Mouse (Mus musculus) A20 (cell line): ENCODE measurements around the gene Lect2.

Source experiments
- DNase-seq: peaks from one replicate; pipeline ENCODE4 v3.0.0-alpha.2; 2011; ENCODE audit warnings: low read depth, low spot score

Lect2 gene

DNA sequence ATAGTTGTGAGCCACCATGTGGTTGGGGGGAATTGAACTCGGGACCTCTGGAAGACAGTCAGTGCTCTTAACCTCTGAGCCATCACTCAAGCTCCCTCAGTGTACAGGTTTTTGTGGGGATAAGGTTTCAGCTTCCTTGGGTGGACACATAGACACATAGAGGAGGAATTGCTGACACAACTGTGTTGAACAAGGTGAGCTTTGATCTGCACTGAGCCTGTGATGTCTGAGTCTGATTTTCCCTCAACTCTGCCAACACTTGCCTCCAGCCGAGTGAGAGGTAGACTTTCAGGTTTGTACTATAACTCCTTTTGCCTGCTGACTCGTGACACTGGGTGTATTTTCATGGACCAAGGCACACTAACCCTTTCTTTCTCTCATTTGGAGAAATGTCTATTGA is 8.4 kb upstream of the Lect2 start:
- no peak for DNase-seq

DNA sequence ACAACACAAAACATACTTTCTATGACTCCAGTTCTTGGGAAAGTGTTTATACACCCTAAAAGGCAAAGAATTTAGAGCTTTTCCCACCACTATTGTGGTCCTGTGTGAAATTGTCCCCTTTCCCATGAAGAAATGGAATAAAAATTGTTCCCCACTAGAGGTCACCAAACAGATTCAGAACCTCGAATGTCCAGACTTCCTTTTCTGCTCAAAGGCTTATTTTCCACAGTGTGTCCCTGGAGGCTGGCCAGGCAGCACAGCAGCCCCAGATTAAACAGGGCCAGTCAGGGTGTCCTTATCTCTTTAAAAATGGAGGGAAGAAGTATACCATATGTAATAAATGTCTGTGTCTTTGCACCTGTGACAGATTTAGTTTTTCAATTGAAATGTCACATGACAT is 7.7 kb upstream of the Lect2 start:
- DNase-seq = no peak

DNA sequence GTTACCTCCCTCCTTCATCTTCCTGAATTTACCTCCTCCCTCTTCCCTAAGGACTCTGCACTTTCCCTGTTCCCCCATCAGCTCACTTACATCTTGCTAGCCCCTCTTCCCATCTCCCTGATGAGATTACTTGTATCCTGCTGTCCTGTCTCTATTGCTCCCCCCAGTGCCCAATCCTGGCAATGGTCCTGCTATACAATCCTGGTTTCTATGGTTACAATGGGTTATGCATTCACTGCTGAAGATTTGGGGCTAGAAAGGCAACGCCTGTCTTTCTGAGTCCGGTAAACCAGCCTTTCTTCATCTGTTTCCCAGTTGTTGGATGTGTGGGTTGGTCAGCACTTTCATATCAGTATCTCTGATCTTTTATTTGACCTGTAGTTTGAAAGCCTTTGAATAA is 6.1 kb upstream of the Lect2 start:
- DNase-seq = peak; percentile 31

DNA sequence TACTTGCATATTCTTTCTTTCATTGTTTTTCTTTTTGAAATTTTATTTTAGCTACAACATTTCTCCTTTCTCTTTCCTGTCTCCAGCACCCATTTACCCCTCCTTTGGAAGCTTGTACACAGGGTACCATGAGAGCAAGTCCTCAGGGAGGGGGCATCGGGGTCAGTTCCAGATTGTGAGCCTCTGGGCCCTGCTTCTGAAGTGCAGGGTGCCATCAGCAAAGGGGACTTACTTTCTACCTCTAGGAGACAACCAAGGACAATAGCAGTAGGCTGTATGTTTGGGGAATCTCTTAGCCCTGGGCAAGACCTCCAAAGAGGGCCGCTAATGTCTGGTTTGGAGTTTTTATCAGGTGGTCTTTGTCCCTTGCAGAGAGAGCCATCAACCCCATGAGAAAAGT is 5.6 kb upstream of the Lect2 start:
- no peak for DNase-seq

DNA sequence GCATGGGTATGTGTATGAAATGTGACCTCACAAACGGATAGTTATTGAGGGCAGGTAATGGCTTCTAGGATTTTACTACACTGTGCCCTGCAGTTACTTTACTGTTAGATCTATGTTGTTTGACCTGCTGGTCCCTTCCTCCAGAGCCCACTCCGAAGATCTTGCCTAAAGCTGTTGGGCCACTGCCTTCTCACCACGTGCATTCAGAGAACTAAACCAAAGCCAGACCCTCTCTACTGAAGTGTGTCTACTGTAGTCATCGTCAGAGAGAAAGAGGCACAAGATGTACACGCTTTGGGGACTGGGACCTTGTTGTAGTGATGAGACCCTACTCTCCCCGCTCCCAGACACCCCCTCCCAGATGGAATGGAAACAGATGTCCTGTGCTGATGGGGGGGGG is 3.4 kb upstream of the Lect2 start:
- DNase-seq = no peak

DNA sequence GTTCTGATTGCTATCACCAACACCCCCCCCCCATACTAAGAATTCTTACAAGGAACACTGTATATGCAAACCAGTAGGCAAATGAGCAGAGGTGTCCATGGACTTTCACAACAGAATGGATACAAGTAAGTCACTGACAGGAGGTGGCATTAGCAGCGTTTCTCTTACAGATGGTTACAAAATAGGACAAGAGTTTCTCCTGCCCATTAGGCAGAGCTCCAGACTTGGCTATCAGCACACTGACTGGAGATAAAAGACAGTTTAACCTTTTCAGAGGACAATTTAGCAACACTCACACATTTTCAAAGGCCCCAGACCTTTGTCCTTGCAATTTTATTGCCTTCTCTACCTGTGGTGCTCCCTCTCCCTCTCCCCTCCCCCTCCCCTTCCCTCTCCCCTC is 2.3 kb upstream of the Lect2 start:
- no peak for DNase-seq

DNA sequence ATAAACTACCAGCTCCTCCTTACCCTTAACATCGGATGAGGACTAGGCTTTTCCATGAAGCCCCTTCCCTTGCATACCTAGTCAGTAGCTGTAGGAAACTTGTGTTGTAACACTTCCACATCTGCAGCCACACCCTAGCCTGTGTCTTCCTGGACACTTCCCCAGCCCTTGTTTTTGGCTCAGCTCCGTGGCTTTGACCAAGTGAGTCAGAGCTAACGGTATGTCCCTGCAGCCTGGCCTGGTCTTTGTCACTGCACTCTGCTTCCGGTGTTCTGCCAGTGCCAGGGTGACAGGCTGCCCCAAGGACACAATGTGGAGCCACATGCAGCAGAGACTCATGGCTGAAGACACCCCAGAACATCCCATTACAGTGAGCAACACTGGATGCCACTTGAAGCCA is 1.1 kb upstream of the Lect2 start:
- no peak for DNase-seq

DNA sequence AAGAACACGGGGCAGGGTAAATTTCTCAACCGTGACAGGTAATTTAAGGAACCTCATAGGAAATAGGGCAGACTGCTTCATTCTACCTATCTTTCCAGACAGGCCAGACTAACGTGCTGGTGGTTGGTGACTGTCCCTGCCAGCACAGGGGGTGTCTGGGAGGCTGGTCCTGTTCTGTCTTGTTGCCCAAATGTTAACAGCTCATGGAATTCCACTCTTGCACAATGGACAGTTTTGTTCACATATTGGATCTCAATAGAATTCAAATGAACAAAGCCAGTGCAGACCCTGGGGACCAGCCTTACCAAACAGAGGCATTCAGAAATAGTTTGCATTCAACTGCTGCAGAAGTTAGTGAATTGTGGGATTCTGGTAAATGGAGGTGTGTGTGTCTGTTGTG is 3.3 kb downstream of the Lect2 start:
- no peak for DNase-seq

DNA sequence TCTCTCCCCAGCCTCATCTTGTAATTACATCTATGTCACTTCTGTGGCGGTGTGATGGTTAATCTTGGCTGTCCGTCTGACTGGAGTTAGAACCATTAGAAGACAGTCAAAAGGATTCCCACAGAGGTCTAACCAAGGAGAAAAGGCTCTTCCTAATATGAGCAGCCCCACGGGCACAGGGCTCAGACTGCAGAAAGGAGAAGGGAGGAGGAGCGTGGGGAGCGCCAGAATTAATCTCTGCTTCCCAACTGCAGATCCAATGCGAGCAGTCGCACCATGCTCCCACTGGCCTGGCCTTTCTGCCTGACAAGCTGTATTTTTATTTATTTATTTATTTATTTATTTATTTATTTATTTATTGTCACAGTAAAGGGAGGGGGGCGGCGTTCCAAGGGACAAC is 4.5 kb downstream of the Lect2 start:
- DNase-seq = no peak

DNA sequence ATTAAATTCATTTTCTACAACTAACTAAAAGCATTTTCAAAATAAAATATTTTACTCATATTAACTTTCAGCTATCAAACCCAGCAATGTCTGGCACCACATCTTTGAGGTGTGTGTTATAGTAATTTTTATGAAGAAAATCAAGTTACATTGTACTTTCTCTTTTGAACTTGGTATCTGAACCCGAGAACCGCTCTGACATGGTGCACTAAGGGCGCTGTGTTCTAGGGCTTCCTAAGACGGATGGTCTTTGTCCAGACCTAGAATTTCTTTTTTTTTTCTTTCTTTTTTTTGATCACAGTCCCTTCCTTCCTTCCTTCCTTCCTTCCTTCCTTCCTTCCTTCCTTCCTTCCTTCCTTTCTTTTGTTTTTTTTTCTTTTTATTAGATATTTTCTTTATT is 8.5 kb downstream of the Lect2 start:
- DNase-seq = peak; percentile 54

DNA sequence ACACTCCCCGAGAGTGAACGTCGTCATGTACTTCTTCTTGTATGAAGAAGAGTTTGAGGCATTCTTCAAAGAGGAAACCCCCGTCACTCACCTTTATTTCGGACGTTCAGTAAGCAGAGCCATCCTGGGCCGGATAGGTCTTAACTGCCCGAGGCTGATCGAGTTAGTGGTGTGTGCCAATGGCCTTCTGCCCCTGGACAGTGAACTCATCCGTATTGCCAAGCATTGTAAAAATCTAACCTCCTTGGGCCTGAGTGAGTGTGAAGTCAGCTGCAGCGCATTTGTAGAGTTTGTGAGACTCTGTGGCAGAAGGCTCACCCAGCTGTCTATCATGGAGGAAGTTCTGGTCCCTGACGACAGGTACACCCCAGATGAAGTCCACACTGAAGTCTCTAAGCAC is 11.3 kb downstream of the Lect2 start:
- DNase-seq = no peak

DNA sequence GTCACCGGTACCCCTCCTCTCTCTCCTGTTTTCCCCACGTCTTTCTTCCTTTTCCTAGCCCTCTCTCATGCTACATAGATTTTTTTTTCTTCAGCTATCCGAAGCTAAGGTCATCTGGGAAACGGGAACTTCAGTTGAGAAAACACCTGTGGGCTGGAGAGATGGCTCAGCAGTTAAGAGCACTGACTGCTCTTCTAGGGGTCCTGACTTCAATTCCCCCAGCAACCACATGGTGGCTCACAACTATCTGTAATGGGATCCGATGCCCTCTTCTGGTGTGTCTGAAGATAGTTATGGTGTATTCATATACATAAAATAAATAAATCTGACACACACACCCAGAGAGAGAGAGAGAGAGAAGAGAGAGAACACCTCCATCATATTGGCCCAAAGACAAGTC is 12.7 kb downstream of the Lect2 start:
- peak; percentile 9 for DNase-seq

DNA sequence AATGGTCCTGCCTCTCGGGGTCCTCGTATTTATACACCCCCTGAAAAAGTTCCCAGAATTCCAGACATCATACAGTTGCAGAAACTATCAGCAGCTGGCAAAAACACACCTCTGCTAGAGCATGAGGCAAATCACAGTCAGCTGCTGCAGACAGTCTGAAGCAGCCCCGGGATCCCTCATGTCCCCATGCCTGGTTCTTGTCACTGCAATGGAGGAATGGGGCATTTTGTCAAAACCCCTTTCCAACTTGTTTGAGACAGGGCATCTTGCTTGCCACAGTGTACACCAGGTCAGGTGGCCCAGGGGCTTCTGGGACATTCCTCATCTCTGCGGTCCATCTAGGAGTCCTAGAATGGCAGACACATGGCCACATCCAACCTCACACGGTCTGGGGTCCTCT is 13.4 kb downstream of the Lect2 start:
- no peak for DNase-seq

DNA sequence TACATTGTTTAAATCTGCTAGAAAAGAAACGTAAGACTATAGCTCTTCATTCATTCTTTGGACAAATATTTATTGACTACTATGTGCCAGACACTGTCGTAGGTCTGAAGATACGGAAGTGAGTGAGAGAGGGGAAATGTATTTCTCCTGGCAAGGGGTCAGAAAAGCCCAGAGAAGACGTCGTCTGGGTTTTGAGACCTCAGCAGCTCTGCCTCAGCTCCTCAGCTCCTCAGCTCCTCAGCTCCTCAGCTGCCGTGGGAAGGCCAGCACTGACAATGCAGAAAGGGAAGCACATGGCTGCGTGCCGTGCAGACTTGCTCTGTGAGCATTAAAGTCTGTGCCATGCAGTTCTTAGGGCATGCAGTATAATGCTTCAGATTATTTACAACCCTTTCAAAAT is 18.6 kb downstream of the Lect2 start:
- DNase-seq = no peak

DNA sequence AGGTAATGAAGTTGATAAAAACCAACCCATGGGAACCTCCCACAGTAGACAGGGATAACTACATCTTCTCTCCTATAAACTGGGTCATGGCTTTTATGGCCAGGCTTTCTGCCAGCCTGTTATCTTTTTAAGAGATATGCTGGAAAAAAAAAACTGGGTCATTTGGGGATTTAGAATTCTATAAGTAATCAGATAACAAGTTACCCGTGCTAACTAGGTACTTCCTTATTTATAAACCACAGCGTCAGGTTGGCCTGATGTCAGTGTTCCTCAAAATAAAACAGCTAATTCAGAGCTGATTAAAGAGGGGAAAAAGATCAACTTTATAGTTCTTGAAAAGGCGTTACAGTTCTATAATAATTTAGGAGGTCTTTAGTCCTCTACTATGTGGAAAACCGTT is 19.3 kb downstream of the Lect2 start:
- DNase-seq = no peak

DNA sequence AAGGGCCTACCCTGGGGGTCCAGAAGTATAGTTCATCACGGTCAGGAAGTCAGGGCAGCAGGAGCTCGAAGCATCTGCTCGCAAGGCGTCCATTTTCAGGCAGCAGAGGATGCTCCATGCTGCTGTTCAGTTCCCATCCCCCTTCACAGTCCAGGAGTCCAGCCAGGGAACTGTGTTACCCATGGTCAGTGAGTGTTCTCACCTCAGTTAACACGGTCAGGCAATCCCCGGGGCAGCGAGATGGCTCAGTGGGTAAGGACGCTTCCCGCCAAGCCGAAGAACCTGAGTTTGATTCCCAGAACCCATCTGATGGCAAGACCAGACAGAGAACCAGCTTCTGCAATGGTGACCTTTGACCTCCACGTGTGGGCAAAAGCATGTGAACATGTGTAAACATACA is 20.0 kb downstream of the Lect2 start:
- DNase-seq = no peak

DNA sequence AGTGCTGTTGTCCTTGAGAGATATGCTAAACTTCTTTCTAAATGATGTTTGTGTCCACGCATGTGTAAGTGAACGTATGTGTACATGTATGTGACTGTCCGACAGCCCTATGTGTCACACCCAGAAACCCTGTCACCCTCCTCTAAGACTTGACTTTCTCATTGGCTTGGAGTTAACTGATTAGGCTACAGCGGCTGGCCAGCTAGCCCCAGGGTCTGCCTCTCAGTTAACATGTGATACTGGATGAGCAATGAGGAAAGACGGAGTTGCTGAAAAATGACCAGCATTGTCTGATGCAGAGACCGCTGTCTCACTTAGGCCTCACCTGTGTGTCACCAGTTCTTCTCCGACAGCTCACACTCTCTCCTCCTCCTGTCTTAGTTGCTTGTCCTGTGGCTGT is 20.5 kb downstream of the Lect2 start:
- no peak for DNase-seq

DNA sequence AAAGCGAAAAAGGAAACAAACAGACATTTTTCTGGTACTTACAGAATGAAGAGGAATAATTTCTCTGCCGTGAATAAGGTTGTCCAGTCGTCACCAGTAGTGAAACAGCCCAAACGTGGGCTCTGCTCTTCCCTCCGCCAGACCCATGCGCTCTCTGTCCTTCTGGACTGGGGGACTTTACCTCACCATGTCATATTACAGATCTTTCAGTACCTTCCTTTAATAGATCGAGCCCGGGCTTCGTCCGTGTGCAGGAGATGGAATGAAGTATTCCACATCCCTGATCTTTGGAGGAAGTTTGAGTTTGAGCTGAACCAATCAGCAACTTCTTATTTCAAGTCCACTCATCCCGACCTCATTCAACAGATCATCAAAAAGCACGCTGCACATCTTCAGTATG is 21.4 kb downstream of the Lect2 start:
- DNase-seq = no peak

DNA sequence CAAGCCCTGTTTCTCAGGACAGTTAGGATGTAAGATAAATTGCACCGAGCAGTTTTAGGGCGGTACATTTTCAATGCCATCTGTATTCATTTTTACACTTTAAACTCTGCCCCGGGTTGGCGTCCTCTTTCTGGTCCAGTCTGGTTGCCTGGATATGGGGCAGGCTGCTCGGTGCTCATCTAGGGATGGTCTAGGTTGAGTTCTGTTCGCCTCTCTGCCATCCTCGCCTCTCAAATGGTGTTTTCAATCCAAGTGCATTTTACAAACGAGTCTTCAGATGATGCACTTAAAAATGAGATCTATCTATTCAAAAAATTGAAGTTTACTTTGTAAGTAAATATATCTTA is 25.5 kb downstream of the Lect2 start:
- DNase-seq = no peak

DNA sequence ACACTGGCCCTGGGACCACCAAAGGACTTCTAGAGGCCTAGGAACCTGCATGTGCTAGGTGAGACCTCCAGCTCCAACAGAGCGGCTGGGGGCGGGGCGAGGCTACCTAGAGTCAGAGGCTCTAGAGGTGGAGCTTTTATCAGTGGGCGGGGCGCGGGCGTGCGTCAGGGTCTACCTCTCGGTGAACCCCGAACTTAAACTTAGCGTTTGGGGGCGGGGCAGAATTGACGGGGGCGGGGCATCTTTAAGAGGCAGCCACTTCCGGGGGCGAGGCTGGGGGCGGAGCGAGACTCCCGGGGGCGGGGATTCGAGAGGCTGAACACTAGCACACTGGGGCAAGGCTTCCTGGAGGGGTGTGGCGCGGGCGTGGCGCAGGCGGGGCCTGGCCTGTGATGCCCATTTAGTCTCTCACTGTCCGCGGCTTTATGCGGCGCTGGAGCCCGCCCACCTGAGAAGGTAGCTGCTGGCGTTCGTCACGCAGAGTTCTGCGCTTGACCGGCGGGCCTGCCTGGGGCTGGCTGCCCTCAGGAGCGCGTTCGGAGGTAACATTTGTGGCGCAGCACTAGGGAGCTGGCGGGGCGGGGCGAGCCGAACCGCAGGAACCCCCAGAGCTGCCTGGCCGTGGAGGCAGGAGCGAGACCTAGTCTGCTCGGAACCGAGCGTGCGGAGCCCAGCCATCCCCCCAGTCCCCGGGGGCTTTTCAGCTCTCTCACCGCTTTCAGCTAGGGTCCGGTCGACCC is 26.1 kb downstream of the Lect2 start, which contains the start of gene Fbxl21:
Gene Fbxl21, plus strand, starts transcription at position 392 of the 740 bp plus-strand sequence.
- peak; percentile 94 for DNase-seq

DNA sequence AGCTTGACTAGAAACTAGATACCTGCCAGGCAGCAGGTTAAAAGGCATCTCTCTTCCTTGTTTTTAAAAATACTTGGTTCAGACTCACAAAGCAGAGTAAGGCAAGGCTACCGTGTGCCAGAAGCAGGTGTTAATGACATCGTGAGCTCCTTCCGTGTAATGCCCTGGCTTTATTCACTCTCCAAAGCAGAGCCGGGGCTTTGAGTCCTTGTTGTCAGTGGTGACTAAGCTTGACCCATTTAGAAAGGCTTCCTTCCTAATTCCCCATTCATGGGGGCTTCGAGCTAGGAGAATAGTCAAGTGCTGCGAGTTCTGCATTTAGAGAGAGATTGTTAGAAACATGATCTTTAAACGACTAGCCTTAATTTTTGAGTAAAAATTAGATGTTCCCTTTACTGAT is 31.5 kb downstream of the Lect2 start:
- no peak for DNase-seq

DNA sequence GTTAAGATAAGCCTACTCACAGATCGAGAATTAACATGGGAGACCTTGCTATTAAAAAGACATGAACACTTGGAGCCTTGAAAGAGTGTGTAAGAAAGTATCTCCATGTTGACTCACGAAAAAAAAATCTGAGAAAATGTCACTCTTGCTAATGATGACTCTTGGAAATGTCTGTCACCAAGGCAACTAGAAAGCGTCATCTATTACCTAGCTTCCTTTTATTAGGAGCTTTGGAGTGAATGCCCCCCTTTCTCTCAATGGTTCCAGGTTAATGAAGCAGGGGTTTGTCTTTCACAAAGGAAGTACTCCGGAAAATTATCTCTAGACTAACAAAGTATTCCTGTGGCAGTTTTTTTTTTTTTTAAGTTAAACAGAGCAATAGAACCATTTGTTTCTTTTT is 32.0 kb downstream of the Lect2 start:
- DNase-seq = no peak

DNA sequence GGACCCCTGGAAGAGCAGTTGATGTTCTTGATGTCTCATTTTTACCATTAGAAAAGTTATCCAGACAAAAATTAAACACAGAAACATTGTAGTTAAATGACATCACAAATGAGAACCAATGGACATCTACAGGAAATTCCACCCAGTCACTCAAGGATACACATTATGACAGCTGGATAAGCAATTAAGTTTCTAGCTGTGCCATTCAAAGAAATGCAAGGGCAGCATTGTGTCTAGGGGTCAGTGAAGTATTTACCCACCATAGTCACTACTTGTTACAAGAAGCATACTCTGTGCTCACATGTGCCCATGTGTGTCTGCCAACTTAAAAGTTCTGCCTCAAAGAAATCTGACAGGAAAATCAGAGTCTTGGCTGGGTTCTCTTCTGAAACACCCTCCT is 34.7 kb downstream of the Lect2 start:
- DNase-seq = no peak

DNA sequence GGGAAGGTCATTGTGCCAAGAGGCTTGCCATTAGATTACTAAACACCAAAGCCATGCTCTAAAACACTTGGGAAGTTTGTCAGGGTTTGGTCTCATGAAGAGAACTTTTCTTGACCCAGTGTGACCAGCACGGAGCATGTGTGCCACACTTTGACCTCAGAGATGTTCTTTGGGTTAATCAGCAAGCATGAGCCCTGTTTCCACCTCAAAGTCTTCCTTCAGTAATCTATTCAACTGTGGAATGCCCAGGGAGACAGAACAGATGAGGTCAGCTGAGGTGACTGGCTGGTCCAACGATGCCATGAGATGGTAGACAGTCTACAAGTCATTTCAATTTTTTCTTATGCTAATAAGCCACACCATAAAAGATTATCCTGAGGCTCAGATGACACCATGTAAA is 38.5 kb downstream of the Lect2 start:
- DNase-seq = no peak
